Mouse (Mus musculus): ENCODE measurements around the gene Herc1. TPM values are rescaled to one million over a fixed set of nuclear protein-coding genes. Genes with fewer than 3 reads are reported as not detected.

The Herc1 gene
- total and polyA plus RNA-seq, 2 experiments from 2014 or later = 11.6 to 24.9 TPM

- H3K4me3 ChIP-seq (ENCODE audit: low read depth, low read length) = no peak overlapping the region
- DNase-seq (ENCODE audit: low spot score) = peak; percentile 91
- H3K4me2 ChIP-seq (ENCODE audit: low read depth, low read length) = no peak overlapping the region
- no peaks in the 10 kb centered on the region for H3K9me3 ChIP-seq (replicated peaks; ENCODE audit: control insufficient read depth, low read length)
- ATAC-seq (ENCODE audit: insufficient read depth, low read depth) = peak; percentile 68
- no peaks in the 10 kb centered on the region for H3K4me1 ChIP-seq (ENCODE audit: control insufficient read depth, insufficient read depth)
- no peak for TF ChIP-seq EP300 (IDR thresholded peaks at IDR 0.05; ENCODE audit: low read depth)
- TF ChIP-seq CTCF (IDR thresholded peaks at IDR 0.05; ENCODE audit: low read depth) = no peak
- H3K27ac ChIP-seq (ENCODE audit: low read depth) = no peak overlapping the region
- WGBS = 10% methylated on average over 2 of the region's 2 CpGs
- H3K27me3 ChIP-seq (ENCODE audit: control insufficient read depth, insufficient read depth, low read length) = no peaks in the 10 kb centered on the region
- H3K36me3 ChIP-seq (replicated peaks; ENCODE audit: control insufficient read depth, insufficient read depth, low read length) = no peaks in the 10 kb centered on the region
- no peak overlapping the region for H3K9ac ChIP-seq (replicated peaks; ENCODE audit: low read depth, low read length)
These were observed 42.9 kb upstream of the Herc1 start for GRCm38 (mm10) chr9:66307341-66307740.

GRCm38 (mm10) chr9:66308741-66309140, 41.5 kb upstream of the Herc1 start:
- H3K27ac ChIP-seq (ENCODE audit: low read depth) = no peak overlapping the region
- ATAC-seq (ENCODE audit: insufficient read depth, low read depth) = no peak
- no peaks in the 10 kb centered on the region for H3K36me3 ChIP-seq (replicated peaks; ENCODE audit: control insufficient read depth, insufficient read depth, low read length)
- H3K4me1 ChIP-seq (ENCODE audit: control insufficient read depth, insufficient read depth) = no peaks in the 10 kb centered on the region
- no peaks in the 10 kb centered on the region for H3K9me3 ChIP-seq (replicated peaks; ENCODE audit: control insufficient read depth, low read length)
- TF ChIP-seq EP300 (IDR thresholded peaks at IDR 0.05; ENCODE audit: low read depth) (no peak), CTCF (IDR thresholded peaks at IDR 0.05; ENCODE audit: low read depth) (no peak)
- H3K27me3 ChIP-seq (ENCODE audit: control insufficient read depth, insufficient read depth, low read length) = no peaks in the 10 kb centered on the region
- H3K9ac ChIP-seq (replicated peaks; ENCODE audit: low read depth, low read length) = no peak overlapping the region
- 42% methylated on average over 4 of the region's 4 CpGs for WGBS
- H3K4me3 ChIP-seq (ENCODE audit: low read depth, low read length) = no peak overlapping the region
- no peak for DNase-seq (ENCODE audit: low spot score)
- no peak overlapping the region for H3K4me2 ChIP-seq (ENCODE audit: low read depth, low read length)

GRCm38 (mm10) chr9:66311458-66311857, 38.8 kb upstream of the Herc1 start:
- Histone ChIP-seq H3K4me2 (ENCODE audit: low read depth, low read length) (no peak overlapping the region), H3K4me3 (ENCODE audit: low read depth, low read length) (no peak overlapping the region), H3K27me3 (ENCODE audit: control insufficient read depth, insufficient read depth, low read length) (no peaks in the 10 kb centered on the region), H3K9ac (replicated peaks; ENCODE audit: low read depth, low read length) (no peak overlapping the region), H3K36me3 (replicated peaks; ENCODE audit: control insufficient read depth, insufficient read depth, low read length) (no peaks in the 10 kb centered on the region), H3K4me1 (ENCODE audit: control insufficient read depth, insufficient read depth) (no peaks in the 10 kb centered on the region), H3K27ac (ENCODE audit: low read depth) (no peak overlapping the region), H3K9me3 (replicated peaks; ENCODE audit: control insufficient read depth, low read length) (no peaks in the 10 kb centered on the region)
- DNase-seq (ENCODE audit: low spot score) = no peak
- no peak for ATAC-seq (ENCODE audit: insufficient read depth, low read depth)
- 37% methylated on average over 3 of the region's 3 CpGs for WGBS
- TF ChIP-seq EP300 (IDR thresholded peaks at IDR 0.05; ENCODE audit: low read depth) (no peak), CTCF (IDR thresholded peaks at IDR 0.05; ENCODE audit: low read depth) (no peak)

DNA sequence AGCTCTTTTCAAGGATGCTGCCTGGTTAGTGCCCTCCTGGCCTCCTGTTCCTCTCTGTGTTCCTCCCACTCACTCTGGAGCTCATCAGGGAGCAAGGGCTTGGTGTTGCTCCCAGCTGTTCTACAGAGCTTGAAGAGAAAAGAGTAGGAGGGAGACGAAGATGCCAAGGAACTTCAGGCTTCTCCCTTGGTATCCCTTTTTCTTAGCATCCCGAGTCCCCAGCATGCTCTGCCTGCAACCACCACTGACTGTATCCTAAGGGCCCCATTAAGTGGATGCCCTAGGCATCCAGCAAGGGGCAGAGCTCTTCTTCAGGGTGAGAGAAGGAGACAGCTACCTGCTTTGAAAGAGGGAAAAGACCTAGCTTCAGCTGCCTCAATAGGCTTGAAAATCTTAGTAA, 33.6 kb upstream of the Herc1 start:
- H3K9me3 ChIP-seq (replicated peaks; ENCODE audit: control insufficient read depth, low read length) = no peaks in the 10 kb centered on the region
- H3K27ac ChIP-seq (ENCODE audit: low read depth) = no peak overlapping the region
- H3K36me3 ChIP-seq (replicated peaks; ENCODE audit: control insufficient read depth, insufficient read depth, low read length) = no peaks in the 10 kb centered on the region
- H3K4me2 ChIP-seq (ENCODE audit: low read depth, low read length) = no peak overlapping the region
- no peaks in the 10 kb centered on the region for H3K4me1 ChIP-seq (ENCODE audit: control insufficient read depth, insufficient read depth)
- no peak overlapping the region for H3K9ac ChIP-seq (replicated peaks; ENCODE audit: low read depth, low read length)
- TF ChIP-seq EP300 (IDR thresholded peaks at IDR 0.05; ENCODE audit: low read depth) (no peak), CTCF (IDR thresholded peaks at IDR 0.05; ENCODE audit: low read depth) (no peak)
- no peaks in the 10 kb centered on the region for H3K27me3 ChIP-seq (ENCODE audit: control insufficient read depth, insufficient read depth, low read length)
- DNase-seq (ENCODE audit: low spot score) (no peak), ATAC-seq (ENCODE audit: insufficient read depth, low read depth) (no peak)
- no peak overlapping the region for H3K4me3 ChIP-seq (ENCODE audit: low read depth, low read length)
- WGBS = 66% methylated on average over 2 of the region's 2 CpGs

DNA sequence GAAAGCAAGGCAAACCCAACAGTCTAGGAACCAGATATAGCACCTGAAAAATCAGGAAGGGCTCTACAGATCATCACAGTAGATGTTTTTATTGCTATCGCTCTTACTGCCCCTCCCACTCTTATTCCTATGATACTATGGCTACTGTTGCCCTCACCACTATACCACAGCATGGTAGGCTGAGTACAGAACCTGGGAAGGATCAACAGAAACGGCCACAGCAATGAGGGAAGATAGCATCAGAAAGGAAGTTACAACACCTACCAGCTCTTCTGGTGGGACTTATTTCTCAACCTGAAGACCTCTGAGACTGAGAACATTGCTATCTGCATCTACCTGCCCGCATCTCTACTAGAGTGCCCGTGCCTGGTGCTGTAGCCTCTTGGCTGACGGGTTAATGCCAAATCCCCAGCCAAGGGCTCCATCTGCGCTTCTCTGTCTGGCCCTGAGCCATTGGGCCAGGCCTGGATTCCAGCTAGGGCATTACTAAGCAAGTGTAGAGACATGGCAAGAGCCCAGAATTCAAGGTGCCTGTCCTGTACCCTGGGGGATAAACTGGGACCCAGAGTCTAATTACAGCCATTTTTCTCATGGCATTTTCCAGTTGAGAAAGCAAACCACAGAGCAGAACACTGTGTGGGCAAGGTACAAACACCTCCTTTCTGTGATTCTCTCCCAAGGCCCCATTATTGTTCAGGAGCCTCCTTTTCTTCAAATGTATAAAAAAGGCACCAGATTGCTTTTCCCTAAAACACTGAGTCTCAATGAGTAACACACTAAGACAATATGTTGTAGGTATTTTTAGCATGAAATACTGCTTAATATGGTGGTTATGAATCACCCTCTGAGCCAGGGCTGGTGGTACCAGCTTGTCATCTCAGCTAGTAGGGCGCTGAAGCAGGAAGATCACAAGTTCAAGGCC, 28.0 kb upstream of the Herc1 start:
- no peak for TF ChIP-seq CTCF (IDR thresholded peaks at IDR 0.05; ENCODE audit: low read depth)
- TF ChIP-seq EP300 (IDR thresholded peaks at IDR 0.05; ENCODE audit: low read depth) = no peak
- WGBS = 76% methylated on average over 7 of the region's 7 CpGs
- no peaks in the 10 kb centered on the region for H3K27me3 ChIP-seq (ENCODE audit: control insufficient read depth, insufficient read depth, low read length)
- H3K9me3 ChIP-seq (replicated peaks; ENCODE audit: control insufficient read depth, low read length) = no peaks in the 10 kb centered on the region
- H3K36me3 ChIP-seq (replicated peaks; ENCODE audit: control insufficient read depth, insufficient read depth, low read length) = no peaks in the 10 kb centered on the region
- H3K4me2 ChIP-seq (ENCODE audit: low read depth, low read length) = no peak overlapping the region
- no peak overlapping the region for H3K27ac ChIP-seq (ENCODE audit: low read depth)
- H3K4me1 ChIP-seq (ENCODE audit: control insufficient read depth, insufficient read depth) = no peaks in the 10 kb centered on the region
- no peak for ATAC-seq (ENCODE audit: insufficient read depth, low read depth)
- no peak overlapping the region for H3K9ac ChIP-seq (replicated peaks; ENCODE audit: low read depth, low read length)
- H3K4me3 ChIP-seq (ENCODE audit: low read depth, low read length) = no peak overlapping the region
- no peak for DNase-seq (ENCODE audit: low spot score)

Data from heart, postnatal 0 days (tissue).